Mouse (Mus musculus) bone marrow, adult 2 months (tissue): ENCODE data around the gene Cdyl.

Experiments used
- CTCF ChIP-seq: fragments of 200-500 bp; IDR thresholded peaks from 2 replicates; pipeline ENCODE4 v1.5.1; 2011; ENCODE audit warnings: low read length, control low read depth; ENCODE audit not compliant: control insufficient read depth, insufficient read depth
- POLR2A ChIP-seq: fragments of 200-500 bp; IDR thresholded peaks from 2 replicates; pipeline ENCODE4 v1.6.1; 2011; ENCODE audit warnings: low read depth, mild to moderate bottlenecking, control low read depth, low read length, borderline replicate concordance; ENCODE audit not compliant: control insufficient read depth

GRCm38 (mm10) chr13:35620756-35621155 lies 38.9 kb upstream of the Cdyl start:
- TF ChIP-seq POLR2A (no peak), CTCF (no peak)
